Mouse (Mus musculus) C2C12 (cell line): ENCODE measurements around the gene Rhoc.
"Not testable (repeated sequence)": the region's sequence is repeated elsewhere in the genome, so short reads cannot be mapped to it uniquely, and the experiment has no call there.

ENCODE experiments used
- CTCF ChIP-seq: IDR thresholded peaks from one replicate; pipeline ENCODE4 v1.5.1; 2011; ENCODE audit not compliant: control insufficient read depth, insufficient read depth, insufficient read length
- MAX ChIP-seq: IDR thresholded peaks from one replicate; pipeline ENCODE4 v1.6.1; 2011; ENCODE audit warnings: mild to moderate bottlenecking, control low read depth
- MYOD1 ChIP-seq: IDR thresholded peaks from one replicate; pipeline ENCODE4 v1.6.1; 2011; ENCODE audit warnings: low read depth; ENCODE audit not compliant: control insufficient read depth, insufficient read length
- MYOG ChIP-seq: IDR thresholded peaks from one replicate; pipeline ENCODE4 v1.6.1; 2011; ENCODE audit not compliant: control insufficient read depth, insufficient read length; ENCODE audit errors: extremely low read depth
- USF1 ChIP-seq: IDR thresholded peaks from one replicate; pipeline ENCODE4 v1.6.1; 2011; ENCODE audit warnings: low read depth, mild to moderate bottlenecking, control low read depth, moderate library complexity

DNA sequence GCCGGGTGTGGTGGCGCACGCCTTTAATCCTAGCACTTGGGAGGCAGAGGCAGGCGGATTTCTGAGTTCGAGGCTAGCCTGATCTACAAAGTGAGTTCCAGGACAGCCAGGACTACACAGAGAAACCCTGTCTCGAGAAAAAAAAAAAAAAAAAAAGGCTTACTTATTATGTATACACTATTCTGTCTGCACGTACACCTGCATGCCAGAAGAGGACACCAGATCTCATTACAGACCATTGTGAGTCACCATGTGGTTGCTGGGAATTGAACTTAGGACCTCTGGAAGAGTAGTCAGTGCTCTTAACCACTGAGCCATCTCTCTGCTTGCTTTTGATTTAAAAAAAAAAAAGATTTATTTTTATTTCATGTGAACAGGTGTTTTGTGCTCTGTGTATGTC is 25.1 kb downstream of the Rhoc start:
- TF ChIP-seq CTCF, MYOG, MAX, USF1, MYOD1: not testable (repeated sequence)
